Mouse (Mus musculus): ENCODE measurements around the gene Kif13a. TPM values are rescaled to one million over a fixed set of nuclear protein-coding genes. Genes with fewer than 3 reads are reported as not detected.

Gene Kif13a
- total and polyA plus RNA-seq, 3 experiments = 1.2 to 1.7 TPM; not detected in 1

GRCm38 (mm10) chr13:46739426-46739825, 190.2 kb downstream of the Kif13a start:
- Histone ChIP-seq H3K4me1 (ENCODE audit: control insufficient read depth in 1 of 2, insufficient read depth in 2 of 2, low read length in 2 of 2) (peaks cover 3 to 12% of the 10 kb centered on the region in 2 experiments), H3K9ac (ENCODE audit: control insufficient read depth, low read depth, low read length, poor library complexity, severe bottlenecking) (no peak overlapping the region), H3K4me3 (ENCODE audit: control insufficient read depth in 1 of 2, insufficient read depth in 1 of 2, low read depth in 2 of 2, low read length in 2 of 2) (no peak overlapping the region), H3K79me2 (ENCODE audit: control insufficient read depth, insufficient read depth, low read length, poor library complexity) (no peaks in the 10 kb centered on the region; the same call in 1 of the 2 replicates), H3K27ac (ENCODE audit: control insufficient read depth, low read depth, low read length) (no peak overlapping the region), H3K36me3 (ENCODE audit: control insufficient read depth in 1 of 2, insufficient read depth in 2 of 2, low read length in 2 of 2) (peaks cover 0 to 3% of the 10 kb centered on the region in 2 experiments; a peak in 1 of 4 replicates), H3K27me3 (ENCODE audit: control insufficient read depth in 1 of 2, insufficient read depth in 2 of 2, low read length in 2 of 2) (no peaks in the 10 kb centered on the region), H3K9me3 (replicated peaks; ENCODE audit: insufficient read depth, low read length) (no peaks in the 10 kb centered on the region)
- TF ChIP-seq ZKSCAN1 (IDR thresholded peaks at IDR 0.05; ENCODE audit: low read depth, low read length) = no peak
- TF ChIP-seq USF1 (IDR thresholded peaks at IDR 0.05; ENCODE audit: low read depth, low read length) = no peak
- TF ChIP-seq CHD1 (IDR thresholded peaks at IDR 0.05; ENCODE audit: low read depth, low read length) = no peak
- no peak for TF ChIP-seq JUND (IDR thresholded peaks at IDR 0.05; ENCODE audit: low read depth, low read length)
- TF ChIP-seq MYC (IDR thresholded peaks at IDR 0.05; ENCODE audit: low read depth, low read length) = no peak
- TF ChIP-seq BHLHE40 (IDR thresholded peaks at IDR 0.05; ENCODE audit: borderline replicate concordance, low read depth, low read length) = no peak
- no peak for TF ChIP-seq USF2 (IDR thresholded peaks at IDR 0.05; ENCODE audit: borderline replicate concordance in 1 of 2, insufficient read depth in 1 of 2, low read depth in 1 of 2, low read length in 2 of 2)
- no peak for TF ChIP-seq ELF1 (IDR thresholded peaks at IDR 0.05; ENCODE audit: low read depth, low read length)
- no peak for TF ChIP-seq EP300 (IDR thresholded peaks at IDR 0.05; ENCODE audit: low read depth in 1 of 2, low read length in 2 of 2)
- no peak for DNase-seq (ENCODE audit: low read depth, low spot score)

GRCm38 (mm10) chr13:46737482-46737881, 192.2 kb downstream of the Kif13a start:
- peaks cover 3 to 11% of the 10 kb centered on the region in 2 experiments for H3K4me1 ChIP-seq (ENCODE audit: control insufficient read depth in 1 of 2, insufficient read depth in 2 of 2, low read length in 2 of 2)
- no peaks in the 10 kb centered on the region for H3K27me3 ChIP-seq (ENCODE audit: control insufficient read depth in 1 of 2, insufficient read depth in 2 of 2, low read length in 2 of 2)
- H3K27ac ChIP-seq (ENCODE audit: control insufficient read depth, low read depth, low read length) = no peak overlapping the region
- H3K79me2 ChIP-seq (ENCODE audit: control insufficient read depth, insufficient read depth, low read length, poor library complexity) = no peaks in the 10 kb centered on the region; the same call in 1 of the 2 replicates
- no peak for TF ChIP-seq RAD21 (IDR thresholded peaks at IDR 0.05; ENCODE audit: low read depth, low read length)
- TF ChIP-seq MAFK (IDR thresholded peaks at IDR 0.05; ENCODE audit: borderline replicate concordance, low read depth, low read length) = peak; percentile 58; the same call in 1 of the 2 replicates
- H3K9ac ChIP-seq (ENCODE audit: control insufficient read depth, low read depth, low read length, poor library complexity, severe bottlenecking) = no peak overlapping the region
- peaks cover 0 to 3% of the 10 kb centered on the region in 2 experiments; a peak in 1 of 4 replicates for H3K36me3 ChIP-seq (ENCODE audit: control insufficient read depth in 1 of 2, insufficient read depth in 2 of 2, low read length in 2 of 2)
- DNase-seq (ENCODE audit: low read depth, low spot score) = no peak
- no peak overlapping the region for H3K4me3 ChIP-seq (ENCODE audit: control insufficient read depth in 1 of 2, insufficient read depth in 1 of 2, low read depth in 2 of 2, low read length in 2 of 2)
- H3K9me3 ChIP-seq (replicated peaks; ENCODE audit: insufficient read depth, low read length) = no peaks in the 10 kb centered on the region

GRCm38 (mm10) chr13:46736479-46736865, 193.2 kb downstream of the Kif13a start:
- TF ChIP-seq TBP (IDR thresholded peaks at IDR 0.05; ENCODE audit: low read depth, low read length) (0 out of 2 replicates have a peak, but pooled peaks have one; percentile 18), UBTF (IDR thresholded peaks at IDR 0.05; ENCODE audit: borderline replicate concordance, insufficient read depth, low read depth, low read length) (0 out of 2 replicates have a peak, but pooled peaks have one; percentile 10), HCFC1 (IDR thresholded peaks at IDR 0.05; ENCODE audit: low read depth, low read length) (0 out of 2 replicates have a peak, but pooled peaks have one; percentile 17), GATA1 (IDR thresholded peaks at IDR 0.05; ENCODE audit: low read depth, low read length) (no peak)
- no peaks in the 10 kb centered on the region; the same call in 1 of the 2 replicates for H3K79me2 ChIP-seq (ENCODE audit: control insufficient read depth, insufficient read depth, low read length, poor library complexity)
- no peaks in the 10 kb centered on the region for H3K9me3 ChIP-seq (replicated peaks; ENCODE audit: insufficient read depth, low read length)
- peak overlapping the region; percentile 71 for H3K9ac ChIP-seq (ENCODE audit: control insufficient read depth, low read depth, low read length, poor library complexity, severe bottlenecking)
- no peaks in the 10 kb centered on the region for H3K27me3 ChIP-seq (ENCODE audit: control insufficient read depth in 1 of 2, insufficient read depth in 2 of 2, low read length in 2 of 2)
- peak overlapping the region; percentile 63 for H3K27ac ChIP-seq (ENCODE audit: control insufficient read depth, low read depth, low read length)
- peaks cover 3 to 9% of the 10 kb centered on the region in 2 experiments; a peak in 3 of 4 replicates for H3K4me1 ChIP-seq (ENCODE audit: control insufficient read depth in 1 of 2, insufficient read depth in 2 of 2, low read length in 2 of 2)
- H3K4me3 ChIP-seq (ENCODE audit: control insufficient read depth in 1 of 2, insufficient read depth in 1 of 2, low read depth in 2 of 2, low read length in 2 of 2) = peak overlapping the region; percentile 65
- peaks cover 0 to 3% of the 10 kb centered on the region in 2 experiments; a peak in 1 of 4 replicates for H3K36me3 ChIP-seq (ENCODE audit: control insufficient read depth in 1 of 2, insufficient read depth in 2 of 2, low read length in 2 of 2)
- no peak for DNase-seq (ENCODE audit: low read depth, low spot score)

All from MEL (cell line).